Mouse (Mus musculus): ENCODE measurements around the gene Gprc5c. TPM values are rescaled to one million over a fixed set of nuclear protein-coding genes. Genes with fewer than 3 reads are reported as not detected.

The Gprc5c gene
- polyA plus RNA-seq (2021; fragmentation: Nextera tagmentation): 1.9 and 2.3 TPM in 2 replicates
- long read RNA-seq, experiment 1, partial matches to known transcripts: 6 of 10 reads
- long read RNA-seq, experiment 1, other reads (novel, unspliced or antisense): 1 of 10 reads
- long read RNA-seq, experiment 2, partial matches to known transcripts: 1 of 3 reads
- long read RNA-seq, experiment 2, other reads (novel, unspliced or antisense): 0 of 3 reads

GRCm38 (mm10) chr11:114850452-114851268 lies at the start of gene Gprc5c:
Gene Gprc5c, plus strand, starts transcription at chr11:114851152.

GRCm38 (mm10) chr11:114889991-114890518 lies 39.1 kb downstream of the Gprc5c start, which contains the start of gene Cd300a:
Gene Cd300a, plus strand, starts transcription at chr11:114890041.

Other genes starting within 250 kb of the Gprc5c start
- gene Rpl38, start 182.6 kb upstream of the Gprc5c start, polyA plus RNA-seq (2021; fragmentation: Nextera tagmentation): 4,443 and 4,991 TPM in 2 replicates
- gene Ttyh2, start 175.7 kb upstream of the Gprc5c start, polyA plus RNA-seq (2021; fragmentation: Nextera tagmentation): 44.5 and 55.0 TPM in 2 replicates
- 1.6 and 2.6 TPM in 2 replicates for gene Dnaic2, start 123.7 kb upstream of the Gprc5c start, polyA plus RNA-seq (2021; fragmentation: Nextera tagmentation)
- gene Kif19a, start 85.8 kb upstream of the Gprc5c start, polyA plus RNA-seq (2021; fragmentation: Nextera tagmentation): 0.53 and 0.72 TPM in 2 replicates
- 116 and 127 TPM in 2 replicates for gene Btbd17, start 55.2 kb upstream of the Gprc5c start, polyA plus RNA-seq (2021; fragmentation: Nextera tagmentation)
- gene Gpr142, start 52.2 kb upstream of the Gprc5c start, polyA plus RNA-seq (2021; fragmentation: Nextera tagmentation): not detected in 2 replicates
- 1.2 and 1.9 TPM in 2 replicates for gene Cd300a, start 38.9 kb downstream of the Gprc5c start, polyA plus RNA-seq (2021; fragmentation: Nextera tagmentation)
- gene Cd300lb, start 83.2 kb downstream of the Gprc5c start, polyA plus RNA-seq (2021; fragmentation: Nextera tagmentation): 0.04 and 0.31 TPM in 2 replicates
- gene Cd300c, start 118.0 kb downstream of the Gprc5c start, polyA plus RNA-seq (2021; fragmentation: Nextera tagmentation): not detected in 2 replicates
- 0.04 TPM in 1 of 2 replicates, not detected in the other for gene Cd300ld, start 138.8 kb downstream of the Gprc5c start, polyA plus RNA-seq (2021; fragmentation: Nextera tagmentation)
- 5.0 and 5.3 TPM in 2 replicates for gene Cd300c2, start 150.7 kb downstream of the Gprc5c start, polyA plus RNA-seq (2021; fragmentation: Nextera tagmentation)
- not detected in 2 replicates for gene Cd300ld2, start 165.0 kb downstream of the Gprc5c start, polyA plus RNA-seq (2021; fragmentation: Nextera tagmentation)
- 0.54 TPM in 1 of 2 replicates, not detected in the other for gene Cd300ld4, start 175.9 kb downstream of the Gprc5c start, polyA plus RNA-seq (2021; fragmentation: Nextera tagmentation)
- 0.51 and 0.54 TPM in 2 replicates for gene Cd300ld5, start 186.6 kb downstream of the Gprc5c start, polyA plus RNA-seq (2021; fragmentation: Nextera tagmentation)
- 1.5 TPM in 1 of 2 replicates, not detected in the other for gene Cd300ld3, start 197.3 kb downstream of the Gprc5c start, polyA plus RNA-seq (2021; fragmentation: Nextera tagmentation)
- gene Cd300e, start 211.0 kb downstream of the Gprc5c start, polyA plus RNA-seq (2021; fragmentation: Nextera tagmentation): 0.26 TPM in 1 of 2 replicates, not detected in the other
- gene Rab37, start 240.3 kb downstream of the Gprc5c start, polyA plus RNA-seq (2021; fragmentation: Nextera tagmentation): 1.7 and 2.5 TPM in 2 replicates